Mouse (Mus musculus): ENCODE measurements around the gene Gm13199. TPM values are rescaled to one million over a fixed set of nuclear protein-coding genes. Genes with fewer than 3 reads are reported as not detected.

The Gm13199 gene
- polyA plus RNA-seq, 1 experiment = 1.4 TPM

DNA sequence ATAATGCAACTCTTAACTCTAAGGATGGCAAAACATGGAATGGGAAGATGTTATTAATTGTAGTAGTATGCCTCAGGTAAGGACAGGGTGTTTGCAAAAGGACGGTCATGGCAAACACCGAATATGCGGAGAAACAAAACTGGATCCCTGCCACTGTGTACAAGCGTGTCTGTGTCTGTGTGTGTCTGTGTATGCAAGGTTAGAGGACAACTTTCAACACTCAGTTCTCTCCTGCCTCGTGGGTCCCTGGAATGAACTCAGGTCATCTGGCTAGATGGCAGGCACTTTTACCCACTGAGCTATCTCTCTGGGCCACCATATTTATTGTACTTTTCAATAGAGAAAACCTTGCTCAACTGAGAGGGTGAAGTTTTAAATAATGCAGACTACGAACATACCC, 40.3 kb downstream of the Gm13199 start:
- no peak for DNase-seq (ENCODE audit: low read depth)

DNA sequence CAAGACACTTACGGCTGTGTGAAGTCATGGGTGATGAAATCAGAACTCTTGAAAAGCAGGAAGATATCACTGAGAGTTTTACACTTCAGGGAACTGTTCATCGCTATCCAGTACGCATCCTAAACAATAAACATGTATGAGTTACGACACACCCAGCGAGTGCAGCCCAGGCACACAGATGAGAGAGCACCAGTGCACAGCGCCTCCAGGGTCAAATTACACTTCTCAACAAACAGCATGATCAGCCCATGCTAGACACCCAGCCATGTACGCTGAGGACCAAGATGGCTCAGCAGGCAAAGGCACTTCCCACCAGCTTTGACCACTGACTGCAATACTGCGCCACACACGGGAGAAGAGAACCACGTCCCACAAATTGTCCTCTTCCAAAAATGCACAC, 41.5 kb downstream of the Gm13199 start:
- no peak for DNase-seq (ENCODE audit: low read depth)

Other genes starting within 250 kb of the Gm13199 start
- 1.3 TPM in 2 replicates for gene Camk1d, start 148.4 kb downstream of the Gm13199 start, polyA plus RNA-seq (2012; rRNA removed)
- gene Nudt5, start 17.9 kb downstream of the Gm13199 start, polyA plus RNA-seq (2012; rRNA removed) = 13.8 and 19.5 TPM in 2 replicates
- 122 and 134 TPM in 2 replicates for gene Cdc123, start 17.8 kb downstream of the Gm13199 start, polyA plus RNA-seq (2012; rRNA removed)
- gene Sec61a2, start 32.5 kb upstream of the Gm13199 start, polyA plus RNA-seq (2012; rRNA removed) = 70.7 and 71.1 TPM in 2 replicates
- gene Dhtkd1, start 79.9 kb upstream of the Gm13199 start, polyA plus RNA-seq (2012; rRNA removed) = 8.0 and 9.8 TPM in 2 replicates
- gene Upf2, start 88.5 kb upstream of the Gm13199 start, polyA plus RNA-seq (2012; rRNA removed) = 3.7 and 5.7 TPM in 2 replicates